Mouse (Mus musculus) embryonic facial prominence, embryonic 14.5 days (tissue): ENCODE measurements around the gene Pak4. TPM values are rescaled to one million over a fixed set of nuclear protein-coding genes. Genes with fewer than 3 reads are reported as not detected.
"Not testable (repeated sequence)": the region's sequence is repeated elsewhere in the genome, so short reads cannot be mapped to it uniquely, and the experiment has no call there.

ENCODE experiments used
- ATAC-seq: fragments of 200-750 bp; cut with Nextera tagmentation; 2 replicates; pipeline ENCODE4 v1.8.0; 2017; ENCODE audit warnings: low read depth, moderate number of reproducible peaks, moderate TSS enrichment
- DNase-seq: peaks from one replicate; pipeline ENCODE4 v3.0.0-alpha.2; 2015; ENCODE audit warnings: low spot score
- H3K27ac ChIP-seq: fragments of 300-500 bp; sonication (generic); replicated peaks from 2 replicates; pipeline ENCODE4 v1.5.1; 2014; ENCODE audit warnings: low read depth, mild to moderate bottlenecking, low read length, moderate library complexity
- H3K27me3 ChIP-seq: fragments of 300-500 bp; sonication (generic); replicated peaks from 2 replicates; pipeline ENCODE4 v1.6.1; 2014; ENCODE audit warnings: low read length; ENCODE audit not compliant: control insufficient read depth, insufficient read depth
- H3K36me3 ChIP-seq: fragments of 300-500 bp; sonication (generic); 2 replicates; pipeline ENCODE4 v1.6.1; 2014; ENCODE audit warnings: low read length, mixed read lengths; ENCODE audit not compliant: control insufficient read depth, insufficient read depth
- H3K4me1 ChIP-seq: fragments of 300-500 bp; sonication (generic); 2 replicates; pipeline ENCODE4 v1.6.1; 2014; ENCODE audit warnings: antibody characterized with exemption, low read length; ENCODE audit not compliant: control insufficient read depth, insufficient read depth
- H3K4me2 ChIP-seq: fragments of 300-500 bp; sonication (generic); 2 replicates; pipeline ENCODE4 v1.6.1; 2014; ENCODE audit warnings: low read depth, mild to moderate bottlenecking, low read length, moderate library complexity, mixed read lengths
- H3K4me3 ChIP-seq: fragments of 300-500 bp; sonication (generic); 2 replicates; pipeline ENCODE4 v1.5.1; 2014; ENCODE audit warnings: low read depth, mild to moderate bottlenecking, low read length
- H3K9ac ChIP-seq: fragments of 300-500 bp; sonication (generic); 2 replicates; pipeline ENCODE4 v1.6.1; 2014; ENCODE audit warnings: low read depth, mild to moderate bottlenecking, low read length, moderate library complexity, mixed read lengths
- H3K9me3 ChIP-seq: fragments of 300-500 bp; sonication (generic); 2 replicates; pipeline ENCODE4 v1.6.1; 2016; ENCODE audit warnings: low read length; ENCODE audit not compliant: control insufficient read depth
- WGBS: fragments of 180-500 bp; shearing (Covaris S2); extraction: QIAGEN DNeasy Blood & Tissue Kit; methylation state at CpG from one replicate; pipeline ENCODE4 v1.1.7; 2014; 5-methylcytosine and 5-hydroxymethylcytosine counted together
- polyA plus RNA-seq: library from polyadenylated mRNA; unstranded; fragments of >200 nt; fragmentation: Nextera tagmentation; extraction: Ambion mirVana; gene quantifications from 2 replicates; pipeline ENCODE4 v1.2.1, GENCODE M21; 2014

Gene Pak4
- polyA plus RNA-seq, 1 experiment from 2014 or later, result 20.7 TPM

DNA sequence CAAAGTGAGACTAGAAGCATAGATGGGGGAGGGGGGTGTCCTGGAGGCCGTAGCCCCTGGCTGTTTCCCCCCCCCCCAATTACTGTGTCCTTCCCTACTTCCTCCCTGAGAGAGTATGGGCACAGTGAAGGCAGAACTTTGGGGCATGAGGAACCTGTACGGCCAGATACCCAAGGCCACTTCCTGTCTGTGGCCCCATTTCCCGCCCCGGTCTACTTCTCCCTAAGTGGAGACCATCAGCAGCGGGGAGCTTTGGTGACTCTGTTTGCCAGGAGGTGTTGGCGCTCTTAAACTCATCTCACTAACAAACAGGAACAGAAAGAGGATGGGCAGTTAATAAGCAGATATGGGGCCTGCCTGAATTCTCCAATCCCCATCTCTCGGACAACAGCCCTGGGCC is 50.4 kb downstream of the Pak4 start:
- Histone ChIP-seq H3K4me3 (no peak overlapping the region), H3K9me3 (no peaks in the 10 kb centered on the region), H3K4me2 (no peak overlapping the region), H3K9ac (no peak overlapping the region), H3K27me3 (peaks cover 45% of the 10 kb centered on the region), H3K36me3 (no peaks in the 10 kb centered on the region), H3K27ac (no peak overlapping the region), H3K4me1 (no peaks in the 10 kb centered on the region; the same call in 1 of the 2 replicates)
- DNase-seq, result no peak
- WGBS, result 62% methylated on average over 7 of the region's 7 CpGs
- ATAC-seq, result no peak

DNA sequence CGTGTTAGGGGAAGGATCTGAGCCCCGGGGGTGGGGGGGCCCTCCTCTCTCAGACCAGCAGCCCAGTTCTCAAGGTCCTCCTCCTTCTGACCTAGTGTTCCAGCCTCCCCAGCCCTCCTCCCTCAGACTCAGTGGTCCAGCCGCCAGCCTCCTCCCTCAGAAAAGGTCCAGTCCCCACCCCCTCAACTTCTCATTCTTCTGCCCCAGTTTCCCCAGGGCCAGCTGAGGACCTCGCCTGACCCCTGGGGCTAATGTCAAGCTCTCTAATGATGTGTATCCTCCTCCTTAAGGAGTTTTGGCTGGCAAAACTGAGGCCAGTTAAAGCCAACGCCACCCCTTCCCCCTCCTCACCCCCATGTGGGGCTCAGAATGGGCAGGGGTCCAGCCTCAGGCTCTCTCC is 50.8 kb downstream of the Pak4 start, which contains the start of gene Nccrp1:
Gene Nccrp1 (minus strand): TSS at position 101 of the 400 bp plus-strand sequence.
- Histone ChIP-seq H3K27ac (no peak within 1 kb of the TSS), H3K27me3 (peaks cover 45% of the 10 kb centered on the region), H3K9me3 (no peaks in the 10 kb centered on the region), H3K36me3 (no peaks in the 10 kb centered on the region), H3K4me2 (peak within 1 kb of the TSS; percentile 49), H3K4me1 (no peaks in the 10 kb centered on the region; the same call in 1 of the 2 replicates), H3K4me3 (peak within 1 kb of the TSS; percentile 23), H3K9ac (peak within 1 kb of the TSS; percentile 34; the same call in 1 of the 2 replicates)
- WGBS, result 2% methylated on average over 3 of the region's 5 CpGs
- DNase-seq (no peak), ATAC-seq (no peak)

DNA sequence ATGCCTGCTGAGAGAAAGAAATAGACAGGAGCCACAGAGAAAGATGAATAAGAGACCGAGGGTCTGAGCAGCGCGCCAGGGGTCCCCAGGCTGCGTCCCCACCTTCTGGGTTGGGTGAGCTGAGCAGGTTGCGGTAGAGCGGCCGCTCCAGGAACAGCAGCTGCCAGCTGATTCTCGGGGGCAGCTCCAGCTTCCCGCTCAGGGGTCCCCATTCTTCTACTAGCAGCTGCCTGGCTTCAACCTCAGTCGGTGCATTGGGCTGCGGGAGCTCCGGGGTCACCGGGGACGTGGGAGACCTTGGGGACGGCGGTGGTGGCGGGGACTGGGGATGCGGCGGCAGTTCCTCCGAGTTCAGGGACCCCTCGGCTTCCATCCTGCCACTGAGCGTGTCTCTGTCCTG is 51.3 kb downstream of the Pak4 start:
- Histone ChIP-seq H3K9me3 (no peaks in the 10 kb centered on the region), H3K27ac (no peak overlapping the region), H3K36me3 (no peaks in the 10 kb centered on the region), H3K27me3 (peaks cover 45% of the 10 kb centered on the region), H3K4me2 (peak overlapping the region; percentile 49), H3K4me1 (no peaks in the 10 kb centered on the region; the same call in 1 of the 2 replicates), H3K9ac (peak overlapping the region; percentile 34; the same call in 1 of the 2 replicates), H3K4me3 (peak overlapping the region; percentile 23)
- 2% methylated on average over 20 of the region's 22 CpGs for WGBS
- ATAC-seq (no peak), DNase-seq (no peak)

DNA sequence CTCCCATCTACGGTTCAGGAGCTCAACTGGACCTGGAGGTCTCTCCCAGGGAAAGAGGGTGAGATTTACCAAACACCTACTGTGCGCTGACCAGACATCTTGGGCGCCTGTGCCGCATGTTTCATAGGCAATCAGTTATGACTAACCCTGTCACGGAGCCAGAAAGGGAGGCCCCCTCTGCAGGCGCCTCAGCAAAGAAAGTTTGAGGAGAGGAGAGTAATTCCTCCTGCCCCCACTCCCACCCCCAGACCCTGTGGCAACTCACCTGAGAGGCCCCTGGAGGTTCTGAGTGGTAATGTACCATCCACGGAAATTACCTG is 52.1 kb downstream of the Pak4 start:
- DNase-seq (no peak), ATAC-seq (no peak)
- Histone ChIP-seq H3K4me2 (no peak overlapping the region), H3K27me3 (peaks cover 45% of the 10 kb centered on the region), H3K9me3 (no peaks in the 10 kb centered on the region), H3K4me3 (no peak overlapping the region), H3K27ac (no peak overlapping the region), H3K36me3 (no peaks in the 10 kb centered on the region), H3K4me1 (no peaks in the 10 kb centered on the region; the same call in 1 of the 2 replicates), H3K9ac (no peak overlapping the region)
- WGBS, result 41% methylated on average over 7 of the region's 7 CpGs

DNA sequence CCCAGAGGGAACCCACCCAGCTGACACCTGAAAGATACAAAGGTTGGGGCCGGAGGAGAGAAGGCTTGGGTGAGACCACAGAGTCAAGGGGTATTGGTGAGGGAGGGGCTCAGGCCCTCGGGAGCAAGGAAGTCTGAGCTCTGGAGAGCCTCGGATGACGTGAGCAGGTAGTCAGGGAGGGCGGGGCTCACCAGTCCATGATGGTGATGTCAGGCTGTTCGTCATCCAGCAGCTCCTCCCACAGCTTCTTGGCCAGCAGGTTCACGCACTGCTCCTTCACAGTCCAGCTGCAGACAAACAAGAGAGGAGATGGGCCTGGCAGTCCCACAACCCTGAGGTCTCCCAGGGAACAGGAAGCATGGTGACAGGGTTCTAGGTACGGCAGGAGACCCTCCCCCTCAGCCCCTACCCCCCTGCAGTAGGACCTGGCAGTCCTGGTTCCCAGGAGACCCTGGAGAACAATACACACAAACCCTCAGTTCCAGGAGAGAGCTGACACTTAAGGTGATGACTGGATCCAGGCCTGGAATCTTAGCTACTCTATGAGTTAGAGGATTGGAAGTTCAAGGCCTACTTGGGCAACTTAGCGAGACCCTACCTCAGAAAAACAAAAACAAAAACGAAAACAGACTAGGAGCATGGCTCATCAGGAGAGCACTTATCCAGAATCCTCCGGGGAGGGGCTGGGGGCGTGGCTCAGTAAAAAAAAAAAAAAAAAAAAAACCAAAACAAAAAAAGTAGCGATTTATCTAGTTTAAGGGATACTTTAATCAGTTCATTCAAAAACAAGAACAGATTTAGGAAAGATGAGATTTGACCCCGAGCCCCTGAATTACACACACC is 52.7 kb downstream of the Pak4 start:
- 32% methylated on average over 12 of the region's 14 CpGs for WGBS

DNA sequence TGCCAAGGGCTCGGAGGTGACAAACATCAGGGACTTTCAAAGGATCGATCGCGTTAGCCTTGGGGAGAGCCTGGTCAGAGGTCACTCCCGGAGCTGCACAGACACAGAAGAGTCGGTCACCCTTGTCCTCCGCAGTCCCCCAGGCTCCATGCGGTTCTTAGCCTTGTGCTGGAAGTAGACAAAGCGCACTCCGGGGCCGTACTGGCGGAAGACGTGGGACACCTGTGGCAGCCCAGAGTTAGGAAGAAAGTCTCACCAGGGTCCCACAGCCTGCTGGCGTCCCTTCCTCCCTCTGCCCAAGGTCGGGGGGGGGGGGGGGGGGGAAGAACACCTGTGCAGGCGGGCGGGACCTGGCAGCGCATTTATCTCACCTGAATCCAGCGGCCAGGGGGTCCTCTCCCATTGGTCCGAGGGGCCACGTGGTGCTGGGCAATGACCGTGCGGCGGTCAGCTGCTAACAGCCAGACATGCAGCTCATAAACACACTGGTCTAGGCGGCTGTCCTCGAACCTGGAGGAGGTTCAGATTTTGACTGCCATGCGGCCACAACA is 53.9 kb downstream of the Pak4 start:
- Histone ChIP-seq H3K4me1 (no peaks in the 10 kb centered on the region; the same call in 1 of the 2 replicates), H3K27me3 (peaks cover 45% of the 10 kb centered on the region), H3K9ac (no peak overlapping the region), H3K27ac (no peak overlapping the region), H3K4me2 (peak overlapping the region; percentile 24; the same call in 1 of the 2 replicates), H3K4me3 (no peak overlapping the region), H3K36me3 (no peaks in the 10 kb centered on the region), H3K9me3 (no peaks in the 10 kb centered on the region)
- DNase-seq (no peak), ATAC-seq (no peak)
- 9% methylated on average over 11 of the region's 27 CpGs for WGBS

More for the DNA sequence above, 52.7 kb downstream of the Pak4 start:
- Histone ChIP-seq H3K27ac (no peak overlapping the region), H3K4me1 (no peaks in the 10 kb centered on the region; the same call in 1 of the 2 replicates), H3K4me3 (no peak overlapping the region), H3K9ac (no peak overlapping the region), H3K27me3 (peaks cover 45% of the 10 kb centered on the region), H3K36me3 (no peaks in the 10 kb centered on the region), H3K9me3 (no peaks in the 10 kb centered on the region), H3K4me2 (no peak overlapping the region)
- ATAC-seq, result no peak; the same call in 1 of the 2 replicates
- DNase-seq, result peak; percentile 29

DNA sequence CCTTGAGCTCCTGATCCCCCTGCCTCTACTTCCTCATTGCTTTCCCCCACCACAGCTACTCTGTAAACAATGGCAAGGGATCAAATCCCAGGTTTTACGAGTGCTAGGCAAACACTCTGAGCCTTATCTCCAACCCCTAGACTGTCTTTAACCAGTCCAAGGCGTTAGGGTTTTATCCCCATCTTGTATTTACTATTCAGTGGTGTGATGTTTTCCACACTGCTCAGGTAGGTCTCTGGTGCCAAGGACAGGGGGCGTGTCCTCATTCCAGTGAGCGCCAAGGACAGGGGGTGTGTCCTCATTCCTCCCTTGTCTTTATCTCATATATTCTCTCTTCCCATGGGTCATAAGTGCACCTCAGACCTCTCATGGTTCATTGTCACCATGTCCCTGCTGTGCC is 57.5 kb downstream of the Pak4 start, which contains the start of gene Sycn:
Gene Sycn (plus strand): TSS at position 360 of the 400 bp plus-strand sequence.
- peaks cover 17% of the 10 kb centered on the region for H3K27me3 ChIP-seq
- H3K27ac ChIP-seq, result no peak within 1 kb of the TSS
- no peak within 1 kb of the TSS for H3K4me2 ChIP-seq
- WGBS, result 71% methylated on average over 4 of the region's 4 CpGs
- H3K4me1 ChIP-seq, result no peaks in the 10 kb centered on the region
- no peaks in the 10 kb centered on the region for H3K36me3 ChIP-seq
- H3K9me3 ChIP-seq, result no peaks in the 10 kb centered on the region
- ATAC-seq, result no peak
- no peak for DNase-seq
- H3K4me3 ChIP-seq, result no peak within 1 kb of the TSS
- no peak within 1 kb of the TSS for H3K9ac ChIP-seq

DNA sequence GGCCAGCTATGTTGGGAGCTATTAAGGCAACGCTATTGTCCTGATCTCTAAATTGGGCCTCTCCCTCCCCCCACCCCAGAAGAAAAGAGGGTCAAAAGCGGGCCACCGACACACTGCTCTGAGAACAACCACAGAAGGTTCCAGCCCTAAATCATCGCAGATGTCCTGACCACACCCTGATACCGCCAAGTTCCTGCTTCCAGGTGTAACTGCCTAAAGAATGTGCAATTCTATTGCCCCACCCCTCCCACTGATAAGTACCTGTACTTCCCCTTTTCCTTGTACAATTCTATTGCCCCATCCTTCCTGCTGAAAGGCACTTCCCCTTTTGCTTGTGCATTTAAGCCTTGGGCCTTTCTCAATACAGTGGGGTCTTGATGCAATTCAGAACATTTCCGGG is 59.1 kb downstream of the Pak4 start:
- not testable (repeated sequence) for H3K27me3 ChIP-seq, DNase-seq, H3K4me2 ChIP-seq, H3K36me3 ChIP-seq, H3K27ac ChIP-seq, H3K9ac ChIP-seq, H3K4me1 ChIP-seq, ATAC-seq, H3K4me3 ChIP-seq, H3K9me3 ChIP-seq
- 89% methylated on average over 6 of the region's 6 CpGs for WGBS
